Comparison of ENCODE assay signal across 16 mouse cellular contexts in the genomic region with DNA sequence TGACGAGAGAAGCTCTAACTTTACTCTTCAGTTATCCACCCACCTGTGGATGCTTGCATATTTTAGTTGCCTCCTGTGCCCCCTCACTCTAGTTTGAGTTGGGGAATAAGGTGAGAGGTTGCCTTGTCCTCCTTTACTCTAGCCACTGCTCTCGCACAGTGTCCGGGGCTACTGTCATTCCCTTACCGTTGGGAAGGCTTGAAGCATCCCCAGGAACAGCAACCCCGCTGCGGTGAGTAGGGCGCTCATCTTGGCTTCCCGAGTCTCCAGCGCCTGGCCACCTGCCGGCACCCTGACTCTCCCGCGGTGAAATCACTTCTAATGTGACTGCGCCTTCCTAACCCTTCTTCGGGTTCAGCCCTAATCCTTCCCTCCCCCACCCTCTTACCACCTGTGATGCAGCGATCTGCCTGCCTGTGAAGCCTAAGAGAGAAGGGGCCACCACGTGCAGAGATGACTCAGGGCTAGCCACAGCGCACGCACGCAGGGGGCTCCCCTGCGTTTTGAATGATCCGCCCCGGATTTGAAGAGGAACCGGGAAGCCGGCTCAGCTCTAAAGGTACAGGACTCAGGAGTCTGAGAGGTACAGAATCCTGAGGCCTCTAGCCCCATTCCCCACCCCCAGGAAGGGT. TPM values are rescaled to one million over a fixed set of nuclear protein-coding genes. Genes with fewer than 3 reads are reported as not detected.
A peak's percentile ranks its signal among the peaks of the same experiment; 100 is the strongest.
DNase-seq lines count a peak whose midpoint lies in the region; ATAC-seq and TF ChIP-seq lines count a peak whose summit lies in the region.
"Had no signal": no experiment of that assay in that cellular context is flagged by ENCODE, and none has a peak within 500 bp of the region (broad histone marks: within the 10 kb centered on the region; RNA-seq: fewer than 3 reads in every experiment).

TSS of gene Tnfrsf8 (minus strand) at position 329 of the 632 bp plus-strand sequence.

- TF ChIP-seq CTCF in layer of hippocampus, adult 2 months (conservative IDR thresholded peaks at IDR 0.05) = no peak
- TF ChIP-seq CTCF in ES-Bruce4 (IDR thresholded peaks at IDR 0.05; ENCODE audit: low read depth, low read length) = no peak

- peak within 1 kb of the TSS; percentile 1; the same call in 1 of the 2 replicates for H3K9ac ChIP-seq in ES-Bruce4 (ENCODE audit: low read depth, poor library complexity, severe bottlenecking)
- H3K9ac ChIP-seq: neural tube, embryonic 12.5 days had no signal

- DNase-seq in layer of hippocampus, adult 2 months (ENCODE audit: low spot score in 2 of 2) = no peak
- DNase-seq in layer of hippocampus, postnatal 10 days (ENCODE audit: low spot score in 2 of 2) = no peak
- DNase-seq in thymus, postnatal 14 days = peak; percentile 80
- DNase-seq in yolk sac, embryonic 10.5 days (ENCODE audit: low spot score) = no peak
- no peak for DNase-seq in kidney, postnatal 4 days
- DNase-seq in gastrocnemius, adult 18-20 months (ENCODE audit: low spot score) = no peak
- DNase-seq: adrenal gland, adult 8-10 months; gastrocnemius, postnatal 14 days; heart, postnatal 14 days; kidney, postnatal 36 days had no signal

- ATAC-seq in inflammation-experienced regulatory T-cells, adult 6 months = peak; percentile 68

- no peak for TF ChIP-seq POLR2A in ES-Bruce4 (IDR thresholded peaks at IDR 0.05; ENCODE audit: insufficient read depth, low read length)

- TF ChIP-seq EP300 in ES-Bruce4 (IDR thresholded peaks at IDR 0.05; ENCODE audit: insufficient read depth, low read depth, low read length) = no peak

- H3K27ac ChIP-seq in layer of hippocampus, adult 2 months = no peak within 1 kb of the TSS
- H3K27ac ChIP-seq in ES-Bruce4 (ENCODE audit: insufficient read depth, low read length) = no peak within 1 kb of the TSS
- H3K27ac ChIP-seq: neural tube, embryonic 12.5 days had no signal

- H3K9me3 ChIP-seq in ES-Bruce4 (replicated peaks; ENCODE audit: control insufficient read depth, insufficient read depth, low read length, poor library complexity, severe bottlenecking) = no peaks in the 10 kb centered on the region
- H3K9me3 ChIP-seq: megakaryocyte, embryonic 14.5 days; neural tube, embryonic 12.5 days had no signal

- H3K27me3 ChIP-seq in ES-Bruce4 (ENCODE audit: control insufficient read depth, insufficient read depth, low read length, poor library complexity, severe bottlenecking) = no peaks in the 10 kb centered on the region

- peak within 1 kb of the TSS; percentile 11; the same call in 1 of the 2 replicates for H3K4me3 ChIP-seq in layer of hippocampus, adult 2 months
- H3K4me3 ChIP-seq in ES-Bruce4 (ENCODE audit: low read depth, low read length) = peak within 1 kb of the TSS; percentile 15
- H3K4me3 ChIP-seq: megakaryocyte, embryonic 14.5 days; neural tube, embryonic 12.5 days had no signal

- no peaks in the 10 kb centered on the region for H3K4me1 ChIP-seq in ES-Bruce4 (ENCODE audit: control insufficient read depth, insufficient read depth, low read length)
- H3K4me1 ChIP-seq: neural tube, embryonic 12.5 days had no signal

- H3K36me3 ChIP-seq in ES-Bruce4 (ENCODE audit: control insufficient read depth, insufficient read depth, low read length, poor library complexity, severe bottlenecking) = no peaks in the 10 kb centered on the region
- H3K36me3 ChIP-seq: neural tube, embryonic 12.5 days had no signal

RNA-seq across cellular contexts. Expression of gene Tnfrsf8, which starts in this region (rescaled TPM):
- under 1 TPM; 0.52 to 0.69 TPM for total RNA-seq in layer of hippocampus, adult 2 months (2021)
- total RNA-seq in layer of hippocampus, postnatal 10 days (2021) = under 1 TPM; 0.47 to 0.73 TPM
- 0.46 and 0.47 TPM in 2 replicates for polyA plus RNA-seq in ES-Bruce4 (2011; ENCODE audit: insufficient read depth, insufficient read length, low read depth, missing spikeins)
- polyA plus RNA-seq in inflammation-experienced regulatory T-cells, adult 6 months (2017; shearing (Covaris generic)) = 10 to 100 TPM; 10.4 to 16.8 (median 14.5) TPM
- total RNA-seq in gastrocnemius, adult 18-20 months (2021) = not detected
- total RNA-seq: MEL had no signal
- polyA plus RNA-seq: liver, embryonic 16.5 days had no signal
